Mouse (Mus musculus): ENCODE measurements around the gene Insr.

DNA sequence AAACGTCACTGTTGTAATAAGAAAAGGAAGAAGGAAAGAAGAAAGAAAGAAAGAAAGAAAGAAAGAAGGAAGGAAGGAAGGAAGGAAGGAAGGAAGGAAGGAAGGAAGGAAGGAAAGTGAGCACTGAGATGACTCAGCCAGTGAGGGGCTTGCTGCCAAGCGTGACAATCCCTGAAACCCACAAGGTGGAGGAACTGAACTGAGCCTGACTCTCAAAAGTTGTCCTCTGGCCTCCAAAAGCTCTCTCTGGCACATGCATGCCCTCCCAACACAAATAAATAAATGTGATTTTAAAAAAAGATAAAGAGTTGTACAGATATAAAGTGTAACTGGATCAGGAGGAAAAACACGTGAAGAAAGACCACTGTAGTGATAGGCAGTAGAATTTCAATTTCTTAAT is 60.2 kb downstream of the Insr start:
- no peak for TF ChIP-seq CTCF (IDR thresholded peaks at IDR 0.05; ENCODE audit: borderline replicate concordance, insufficient read depth, low read length)
- TF ChIP-seq POLR2A (IDR thresholded peaks at IDR 0.05; ENCODE audit: low read depth, low read length): no peak
